Mouse (Mus musculus) limb, embryonic 13.5 days (tissue): Measurements from ENCODE around the gene Adam4. TPM values are rescaled to one million over a fixed set of nuclear protein-coding genes. Genes with fewer than 3 reads are reported as not detected.
"Not testable (repeated sequence)": the region's sequence is repeated elsewhere in the genome, so short reads cannot be mapped to it uniquely, and the experiment has no call there.

Experiments
- ATAC-seq: fragments of 200-750 bp; cut with Nextera tagmentation; 2 replicates; pipeline ENCODE4 v1.8.0; 2017; ENCODE audit warnings: low read depth, moderate number of reproducible peaks, moderate TSS enrichment; ENCODE audit not compliant: low FRiP score
- H3K27ac ChIP-seq: fragments of 300-500 bp; sonication (generic); 2 replicates; pipeline ENCODE4 v1.5.1; 2015; ENCODE audit warnings: inconsistent platforms, mild to moderate bottlenecking, moderate library complexity
- H3K27me3 ChIP-seq: fragments of 300-500 bp; sonication (generic); 2 replicates; pipeline ENCODE4 v1.6.1; 2015; ENCODE audit warnings: mild to moderate bottlenecking, inconsistent platforms
- H3K36me3 ChIP-seq: fragments of 300-500 bp; sonication (generic); 2 replicates; pipeline ENCODE4 v1.6.1; 2015; ENCODE audit warnings: inconsistent platforms, mild to moderate bottlenecking, moderate library complexity
- H3K4me1 ChIP-seq: fragments of 300-500 bp; sonication (generic); 2 replicates; pipeline ENCODE4 v1.6.1; 2015; ENCODE audit warnings: inconsistent platforms
- H3K4me2 ChIP-seq: fragments of 300-500 bp; sonication (generic); replicated peaks from 2 replicates; pipeline ENCODE4 v1.6.1; 2015; ENCODE audit warnings: inconsistent platforms, mild to moderate bottlenecking, moderate library complexity
- H3K4me3 ChIP-seq: fragments of 300-500 bp; sonication (generic); 2 replicates; pipeline ENCODE4 v1.5.1; 2015; ENCODE audit warnings: moderate library complexity, mild to moderate bottlenecking, inconsistent platforms
- H3K9ac ChIP-seq: fragments of 300-500 bp; sonication (generic); 2 replicates; pipeline ENCODE4 v1.6.1; 2015; ENCODE audit warnings: mild to moderate bottlenecking, inconsistent platforms
- H3K9me3 ChIP-seq: fragments of 300-500 bp; sonication (generic); 2 replicates; pipeline ENCODE4 v1.6.1; 2016; ENCODE audit warnings: inconsistent platforms
- WGBS: fragments of 180-500 bp; shearing (Covaris S2); methylation state at CpG from one replicate; pipeline ENCODE4 v1.1.7; 2015; 5-methylcytosine and 5-hydroxymethylcytosine counted together
- polyA plus RNA-seq: library from polyadenylated mRNA; unstranded; fragments of >200 nt; fragmentation: Nextera tagmentation; extraction: Ambion mirVana; gene quantifications from 2 replicates; pipeline ENCODE4 v1.2.1, GENCODE M21; 2015

The Adam4 gene
- 0.56 and 0.59 TPM in 2 replicates for polyA plus RNA-seq

- H3K9ac ChIP-seq = no peak within 1 kb of the TSS
- H3K36me3 ChIP-seq = peaks cover 13% of the 10 kb centered on the region
- peaks cover 20% of the 10 kb centered on the region; the same call in 1 of the 2 replicates for H3K9me3 ChIP-seq
- WGBS = 93% methylated on average over 1 of the region's 1 CpGs
- H3K4me2 ChIP-seq = no peak within 1 kb of the TSS
- H3K27me3 ChIP-seq = no peaks in the 10 kb centered on the region
- H3K4me1 ChIP-seq = no peaks in the 10 kb centered on the region
- no peak for ATAC-seq
- no peak within 1 kb of the TSS for H3K4me3 ChIP-seq
- H3K27ac ChIP-seq = no peak within 1 kb of the TSS
These were observed at the start of gene Adam4 for GRCm38 (mm10) chr12:81421846-81422245. Gene Adam4 (minus strand): TSS chr12:81421946.

DNA sequence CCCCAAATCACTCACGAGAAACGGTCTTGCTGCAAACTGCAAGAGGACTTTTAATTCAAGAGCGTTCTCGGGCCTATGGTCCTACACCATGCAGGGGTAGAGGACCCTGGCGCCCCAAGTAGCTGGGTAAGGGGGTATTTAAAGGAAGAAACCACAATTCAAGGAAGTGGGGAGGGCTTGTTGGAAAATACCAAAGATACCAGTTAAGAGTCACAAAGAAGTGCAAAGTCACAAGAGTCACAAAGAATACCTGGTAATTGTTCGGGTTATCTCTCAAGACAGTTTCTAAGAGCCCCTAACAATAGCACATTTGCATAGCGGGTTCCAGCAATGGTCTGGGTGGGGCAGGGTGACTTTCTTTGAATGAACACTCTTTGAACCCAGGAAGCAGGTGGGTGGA lies 37.3 kb upstream of the Adam4 start:
- not testable (repeated sequence) for H3K27ac ChIP-seq, ATAC-seq, H3K9ac ChIP-seq, H3K4me3 ChIP-seq, H3K27me3 ChIP-seq, H3K4me1 ChIP-seq, H3K4me2 ChIP-seq
- peaks cover 19% of the 10 kb centered on the region for H3K9me3 ChIP-seq
- peaks cover 16% of the 10 kb centered on the region for H3K36me3 ChIP-seq
- WGBS = 93% methylated on average over 7 of the region's 7 CpGs

DNA sequence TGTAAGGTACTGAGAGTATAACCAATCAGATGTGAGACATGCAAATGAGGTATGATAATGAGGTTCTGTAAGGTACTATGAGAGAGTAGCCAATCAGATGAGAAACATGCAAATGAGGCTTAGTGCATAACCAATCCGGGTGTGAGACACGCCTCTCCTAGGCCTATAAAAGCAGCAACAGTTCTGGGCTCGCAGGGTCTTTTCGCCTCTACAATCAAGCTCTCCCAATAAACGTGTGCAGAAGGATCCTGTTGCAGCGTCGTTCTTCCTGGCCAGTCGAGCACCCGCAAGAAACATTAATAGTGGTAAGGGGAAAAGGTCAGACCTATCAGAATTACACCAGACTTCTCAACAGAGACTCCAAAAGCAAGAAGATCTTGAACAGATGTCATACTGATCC lies 17.2 kb upstream of the Adam4 start:
- H3K27ac ChIP-seq, H3K4me3 ChIP-seq, H3K4me1 ChIP-seq, H3K9ac ChIP-seq, H3K36me3 ChIP-seq, H3K27me3 ChIP-seq, H3K4me2 ChIP-seq, H3K9me3 ChIP-seq, ATAC-seq: not testable (repeated sequence)
- WGBS = 91% methylated on average over 9 of the region's 9 CpGs

GRCm38 (mm10) chr12:81434778-81435177 lies 13.0 kb upstream of the Adam4 start:
- not testable (repeated sequence) for ATAC-seq, H3K27me3 ChIP-seq, H3K9me3 ChIP-seq, H3K9ac ChIP-seq, H3K4me3 ChIP-seq, H3K4me1 ChIP-seq, H3K27ac ChIP-seq, H3K4me2 ChIP-seq
- peaks cover 17% of the 10 kb centered on the region for H3K36me3 ChIP-seq
- 88% methylated on average over 2 of the region's 2 CpGs for WGBS

DNA sequence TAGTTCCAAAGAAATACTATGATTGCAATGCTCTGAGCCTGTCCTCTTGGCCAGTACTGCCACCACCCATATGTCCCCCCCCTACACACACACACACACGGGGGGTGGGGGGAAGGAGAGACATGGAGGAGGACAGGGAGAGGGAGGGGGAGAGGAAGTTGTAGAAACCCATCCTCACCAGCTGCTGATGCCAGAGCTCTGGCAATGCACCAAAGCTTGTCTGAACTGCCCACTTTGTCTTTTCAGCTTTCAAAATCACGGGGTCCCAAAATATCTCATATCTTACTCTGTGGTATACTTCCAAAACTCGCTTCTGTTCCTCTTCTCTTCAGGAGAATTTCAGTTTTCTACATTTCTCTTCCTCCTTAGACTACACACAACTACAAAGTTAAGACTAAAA lies 8.5 kb downstream of the Adam4 start:
- H3K9me3 ChIP-seq = no peaks in the 10 kb centered on the region
- H3K4me3 ChIP-seq = no peak overlapping the region
- H3K4me2 ChIP-seq = no peak overlapping the region
- H3K27me3 ChIP-seq = no peaks in the 10 kb centered on the region
- no peaks in the 10 kb centered on the region for H3K4me1 ChIP-seq
- WGBS = 81% methylated on average over 3 of the region's 3 CpGs
- no peak overlapping the region for H3K27ac ChIP-seq
- H3K9ac ChIP-seq = no peak overlapping the region
- H3K36me3 ChIP-seq = no peaks in the 10 kb centered on the region
- ATAC-seq = no peak

GRCm38 (mm10) chr12:81408966-81409365 lies 12.8 kb downstream of the Adam4 start:
- Histone ChIP-seq H3K9ac (no peak overlapping the region), H3K4me1 (no peaks in the 10 kb centered on the region), H3K9me3 (no peaks in the 10 kb centered on the region), H3K4me3 (no peak overlapping the region), H3K27me3 (no peaks in the 10 kb centered on the region), H3K36me3 (no peaks in the 10 kb centered on the region; the same call in 1 of the 2 replicates), H3K27ac (no peak overlapping the region), H3K4me2 (no peak overlapping the region)
- 81% methylated on average over 3 of the region's 3 CpGs for WGBS
- no peak for ATAC-seq

- Histone ChIP-seq H3K27ac (no peak overlapping the region), H3K9ac (no peak overlapping the region), H3K4me3 (no peak overlapping the region), H3K27me3 (no peaks in the 10 kb centered on the region), H3K4me2 (no peak overlapping the region), H3K4me1 (no peaks in the 10 kb centered on the region), H3K9me3 (no peaks in the 10 kb centered on the region), H3K36me3 (no peaks in the 10 kb centered on the region; the same call in 1 of the 2 replicates)
- peak; percentile 51; the same call in 1 of the 2 replicates for ATAC-seq
- WGBS = 16% methylated on average over 1 of the region's 1 CpGs
These were observed 19.6 kb downstream of the Adam4 start for GRCm38 (mm10) chr12:81402187-81402586.

DNA sequence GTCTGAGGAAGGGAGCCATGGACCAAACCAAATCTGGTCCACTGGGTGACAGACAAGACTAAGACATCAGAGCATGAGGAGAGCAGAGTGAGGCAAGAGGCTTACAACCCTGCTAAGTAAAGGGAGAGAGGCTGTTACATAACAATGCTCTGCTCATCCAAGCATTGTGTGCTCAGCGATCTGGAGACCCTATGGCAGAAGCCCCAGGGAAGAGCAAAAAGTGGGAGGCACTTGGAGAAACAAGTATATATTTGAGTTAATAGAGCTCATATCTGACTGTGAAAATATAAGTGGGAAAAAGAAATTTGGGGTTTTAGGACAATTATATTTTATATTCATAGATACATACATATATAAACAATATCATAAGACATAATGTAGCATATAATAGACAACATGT lies 42.4 kb downstream of the Adam4 start, which contains the start of gene Gm4787:
Gene Gm4787, minus strand, starts transcription at position 101 of the 400 bp plus-strand sequence.
- not testable (repeated sequence) for ATAC-seq, H3K9ac ChIP-seq, H3K4me1 ChIP-seq, H3K36me3 ChIP-seq, H3K9me3 ChIP-seq, H3K4me3 ChIP-seq, H3K27me3 ChIP-seq, H3K27ac ChIP-seq, H3K4me2 ChIP-seq
- WGBS = 80% methylated on average over 1 of the region's 1 CpGs

Other genes with a start within 250 kb of the Adam4 start
- 1.0 and 1.5 TPM in 2 replicates for gene Slc8a3, start 88.8 kb downstream of the Adam4 start, polyA plus RNA-seq
- gene Gm4787, start 42.5 kb downstream of the Adam4 start, polyA plus RNA-seq = 0.22 and 0.28 TPM in 2 replicates
- gene Cox16, start 63.2 kb upstream of the Adam4 start, polyA plus RNA-seq = 132 and 138 TPM in 2 replicates
- gene Gm20498, start 111.0 kb upstream of the Adam4 start, polyA plus RNA-seq = 28.0 and 31.4 TPM in 2 replicates
- gene Synj2bp, start 111.0 kb upstream of the Adam4 start, polyA plus RNA-seq = 35.8 and 41.5 TPM in 2 replicates
- 0.51 and 0.57 TPM in 2 replicates for gene Adam21, start 146.5 kb upstream of the Adam4 start, polyA plus RNA-seq
- 85.8 and 87.6 TPM in 2 replicates for gene Med6, start 173.1 kb upstream of the Adam4 start, polyA plus RNA-seq
- 0.66 and 0.85 TPM in 2 replicates for gene Ttc9, start 209.3 kb upstream of the Adam4 start, polyA plus RNA-seq